Mouse (Mus musculus) cerebellum, adult 2 months (tissue): ENCODE measurements at regions not wholly inside any gene's neighbourhood (a gene's known extent, or its start where the extent isn't known, plus 50 kb on each side); places are given as distances from the start of the nearest gene placed in this dataset.

Experiments
- CTCF ChIP-seq: fragments of 200-500 bp; IDR thresholded peaks from 2 replicates; pipeline ENCODE4 v1.5.1; 2011; ENCODE audit warnings: low read depth, mild to moderate bottlenecking, control low read depth, low read length, moderate library complexity, borderline replicate concordance; ENCODE audit not compliant: insufficient read depth
- POLR2A ChIP-seq: fragments of 200-500 bp; IDR thresholded peaks from 2 replicates; pipeline ENCODE4 v1.6.1; 2011; ENCODE audit warnings: low read length, control low read depth, borderline replicate concordance; ENCODE audit not compliant: insufficient read depth

GRCm38 (mm10) chr16:77799709-77800108 lies 197.8 kb upstream of the Gm11146 start:
- TF ChIP-seq CTCF (no peak), POLR2A (no peak)
